Comparison of ENCODE assay signal across 8 mouse cellular contexts in genomic region chr5:65335298-65336074, GRCm38 (mm10). TPM values are rescaled to one million over a fixed set of nuclear protein-coding genes. Genes with fewer than 3 reads are reported as not detected.
DNase-seq lines count a peak whose midpoint lies in the region; ATAC-seq and TF ChIP-seq lines count a peak whose summit lies in the region.

Gene Rfc1, minus strand, starts transcription at chr5:65335670.

- no peak for TF ChIP-seq POLR2A in lung, adult 2 months (IDR thresholded peaks at IDR 0.05; ENCODE audit: borderline replicate concordance, extremely low read depth, low read depth, low read length)

- peaks cover 2% of the 10 kb centered on the region; the same call in 1 of the 2 replicates for H3K36me3 ChIP-seq in ES-E14 (ENCODE audit: control insufficient read depth, insufficient read depth, low read length, poor library complexity, severe bottlenecking)
- no peaks in the 10 kb centered on the region for H3K36me3 ChIP-seq in forebrain, embryonic 15.5 days

- peak; percentile 91 for DNase-seq in ES-E14 (ENCODE audit: low read depth, low spot score)
- DNase-seq in cerebellum, adult 11-12 months = peak; percentile 88
- peak; percentile 77 for DNase-seq in heart, postnatal 25 days (ENCODE audit: low spot score)
- peak; percentile 90 to 92 for DNase-seq in layer of hippocampus, adult 18-20 months (ENCODE audit: low spot score in 2 of 2)
- peak; percentile 82 for DNase-seq in lung, adult 2 months
- DNase-seq in thymus, adult 18-20 months = peak; percentile 77 to 80

- peak within 1 kb of the TSS; percentile 98 for H3K9ac ChIP-seq in ES-E14 (ENCODE audit: insufficient read depth, low read depth, low read length, poor library complexity, severe bottlenecking)
- peak within 1 kb of the TSS; percentile 79 for H3K9ac ChIP-seq in forebrain, embryonic 15.5 days (replicated peaks)

- peak within 1 kb of the TSS; percentile 70 for H3K4me2 ChIP-seq in forebrain, embryonic 15.5 days (replicated peaks)

- under 1% methylated on average over 65 of the region's 65 CpGs for WGBS in forebrain, embryonic 15.5 days
- under 1% methylated on average over 65 of the region's 65 CpGs for WGBS in lung, adult 2 months

- intact Hi-C loops in heart, postnatal 25 days (cut with DNase I) = loop anchor here (2.0 kb wide), 1 partner anchor 55 kb away; the partner anchor contains the start of genes Lias and Rpl9

- peak; percentile 99 for ATAC-seq in forebrain, embryonic 15.5 days (replicated peaks)
- ATAC-seq in neutrophil, adult 5-6 weeks (ENCODE audit: extremely low read depth, insufficient number of reproducible peaks, low FRiP score, poor library complexity, severe bottlenecking) = peak; percentile 90

- in situ Hi-C loops in ES-E14 (cut with MboI; ENCODE audit: low sequenced_read_pairs in 2 of 2, unreplicated experiment in 2 of 2) = no loop called here

- TF ChIP-seq CTCF in lung, adult 2 months (IDR thresholded peaks at IDR 0.05; ENCODE audit: insufficient read depth, low read length) = no peak

- H3K4me3 ChIP-seq in ES-E14 (ENCODE audit: insufficient read depth in 1 of 2, low read depth in 1 of 2, low read length in 2 of 2, poor library complexity in 1 of 2, severe bottlenecking in 1 of 2) = peak within 1 kb of the TSS; percentile 82 to 96
- peak within 1 kb of the TSS; percentile 73 for H3K4me3 ChIP-seq in forebrain, embryonic 15.5 days
- peak within 1 kb of the TSS; percentile 98 for H3K4me3 ChIP-seq in lung, adult 2 months (replicated peaks; ENCODE audit: extremely low read depth, low read depth, low read length)

- peak within 1 kb of the TSS; percentile 51 for H3K27ac ChIP-seq in ES-E14 (ENCODE audit: insufficient read depth, low read depth, low read length, poor library complexity, severe bottlenecking)
- peak within 1 kb of the TSS; percentile 67 for H3K27ac ChIP-seq in forebrain, embryonic 15.5 days (replicated peaks)

- H3K27me3 ChIP-seq in forebrain, embryonic 15.5 days = no peaks in the 10 kb centered on the region

- no peaks in the 10 kb centered on the region for H3K9me3 ChIP-seq in ES-E14 (ENCODE audit: control insufficient read depth, insufficient read depth, low read depth, low read length)
- H3K9me3 ChIP-seq in forebrain, embryonic 15.5 days = no peaks in the 10 kb centered on the region

- peaks cover 2 to 6% of the 10 kb centered on the region in 2 experiments; a peak in 2 of 4 replicates for H3K4me1 ChIP-seq in ES-E14 (ENCODE audit: control insufficient read depth in 2 of 2, insufficient read depth in 2 of 2, low read length in 2 of 2, poor library complexity in 1 of 2)
- H3K4me1 ChIP-seq in forebrain, embryonic 15.5 days = peaks cover 14% of the 10 kb centered on the region
- H3K4me1 ChIP-seq in lung, adult 2 months (ENCODE audit: control insufficient read depth, insufficient read depth, low read length) = peaks cover 3% of the 10 kb centered on the region; the same call in 1 of the 2 replicates

TF ChIP-seq in ES-E14, 5 proteins besides CTCF, POLR2A, EP300 and RAD21:
- no peak; the same call in 1 of the 2 replicates for TF ChIP-seq ZC3H11A (IDR thresholded peaks at IDR 0.05; ENCODE audit: borderline replicate concordance, low read depth, low read length)
- TF ChIP-seq MAFK (IDR thresholded peaks at IDR 0.05; ENCODE audit: insufficient read depth, low read depth, low read length) = no peak
- TF ChIP-seq CHD2 (IDR thresholded peaks at IDR 0.05; ENCODE audit: low read depth, low read length) = no peak
- TF ChIP-seq ZNF384 (IDR thresholded peaks at IDR 0.05; ENCODE audit: low read depth, low read length) = no peak
- TF ChIP-seq HCFC1 (IDR thresholded peaks at IDR 0.05; ENCODE audit: borderline replicate concordance, insufficient read depth, low read length) = peak; percentile 78

RNA-seq across cellular contexts. Expression of gene Rfc1, which starts in this region (rescaled TPM):
- total RNA-seq in ES-E14 (2012; rRNA removed) = 53.4 and 70.5 TPM in 2 replicates
- polyA plus RNA-seq in forebrain, embryonic 15.5 days (2015; fragmentation: Nextera tagmentation; extraction: Ambion mirVana) = 44.2 and 46.5 TPM in 2 replicates
- total RNA-seq in heart, postnatal 25 days (2021) = 10 to 100 TPM; 27.5 to 30.4 TPM
- 10 to 100 TPM; 28.0 to 30.8 TPM for total RNA-seq in layer of hippocampus, adult 18-20 months (2021)
- 7.4 and 11.6 TPM in 2 replicates for polyA plus RNA-seq in lung, adult 2 months (2012; rRNA removed)
- 120 and 132 TPM in 2 replicates for total RNA-seq in neutrophil, adult 5-6 weeks (2017)

Comparison
In these comparisons a context has a peak if more than half of its experiments do, and no peak if none do; other contexts are left out.
1. Peak in every context shown above with its lines: DNase-seq, ATAC-seq, H3K4me3 ChIP-seq and H3K27ac ChIP-seq.